Mouse (Mus musculus): ENCODE measurements around the gene Brpf3. TPM values are rescaled to one million over a fixed set of nuclear protein-coding genes. Genes with fewer than 3 reads are reported as not detected.

Gene Brpf3
- total RNA-seq (2023): 47.1 TPM

GRCm38 (mm10) chr17:28800671-28801412 lies at the start of gene Brpf3:
Gene Brpf3, plus strand, starts transcription at chr17:28801090.

GRCm38 (mm10) chr17:28769121-28769874 lies 31.6 kb upstream of the Brpf3 start, which contains the start of gene Mapk13:
Gene Mapk13, plus strand, starts transcription at chr17:28769297.

GRCm38 (mm10) chr17:28858205-28858604 lies 57.3 kb downstream of the Brpf3 start, which contains the start of gene Pnpla1:
Gene Pnpla1, plus strand, starts transcription at chr17:28858411.

Other genes with a start within 250 kb of the Brpf3 start
- gene Clps, start 240.3 kb upstream of the Brpf3 start, total RNA-seq (2023): 1.3 TPM
- gene Lhfpl5, start 225.4 kb upstream of the Brpf3 start, total RNA-seq (2023): not detected
- gene Srpk1, start 178.4 kb upstream of the Brpf3 start, total RNA-seq (2023): 330 TPM
- gene Slc26a8, start 110.9 kb upstream of the Brpf3 start, total RNA-seq (2023): 1.4 TPM
- 121 TPM for gene Mapk14, start 109.8 kb upstream of the Brpf3 start, total RNA-seq (2023)
- gene AC170998.1, start 75.0 kb upstream of the Brpf3 start, total RNA-seq (2023): 14.3 TPM
- not detected for gene Mapk13, start 31.8 kb upstream of the Brpf3 start, total RNA-seq (2023)
- not detected for gene Pnpla1, start 57.3 kb downstream of the Brpf3 start, total RNA-seq (2023)
- gene 4930539E08Rik, start 114.2 kb downstream of the Brpf3 start, total RNA-seq (2023): 0.38 TPM
- not detected for gene Pxt1, start 142.8 kb downstream of the Brpf3 start, total RNA-seq (2023)
- 58.4 TPM for gene Kctd20, start 150.9 kb downstream of the Brpf3 start, total RNA-seq (2023)
- 520 TPM for gene Stk38, start 206.9 kb downstream of the Brpf3 start, total RNA-seq (2023)
- 492 TPM for gene Srsf3, start 231.5 kb downstream of the Brpf3 start, total RNA-seq (2023)

Measured in CD4-positive naive resting alpha-beta T cell, adult 76 days (primary cell).